Mouse (Mus musculus): ENCODE measurements around the gene Sept9.

Sept9 gene

DNA sequence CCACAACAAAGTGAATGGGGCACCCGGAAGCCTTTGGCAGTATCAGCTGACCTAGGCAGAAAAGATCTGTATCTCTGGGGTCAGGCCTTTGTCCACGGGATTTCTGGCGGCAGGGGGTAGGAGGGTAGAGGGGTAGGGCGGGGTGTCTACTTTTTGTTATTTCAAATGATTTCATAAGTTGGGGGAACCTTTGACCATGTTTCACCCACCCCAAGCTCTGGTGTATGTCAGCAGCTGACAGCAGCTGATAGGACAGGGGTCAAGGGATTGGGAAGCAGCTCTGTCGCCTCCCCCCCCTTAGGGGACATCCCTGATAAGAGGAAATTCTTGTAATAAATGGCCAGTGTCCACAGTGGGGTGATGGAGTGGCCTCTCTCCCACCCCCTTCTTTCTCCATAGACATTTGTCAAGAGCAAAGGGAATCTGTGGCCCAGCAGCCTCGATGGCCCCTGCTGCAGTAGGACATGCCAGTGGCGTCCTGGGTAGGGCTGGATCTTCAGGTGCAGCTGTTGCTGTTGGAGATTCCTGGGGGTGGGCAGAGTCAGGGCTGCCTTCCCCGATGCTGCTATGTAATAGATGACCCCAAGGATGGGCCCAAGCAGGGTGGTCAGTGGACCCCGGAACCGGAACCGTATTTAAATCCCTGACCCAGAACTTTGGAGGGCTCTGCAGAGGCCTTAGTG, 145.0 kb downstream of the Sept9 start:
- no peak for DNase-seq (ENCODE audit: low spot score in 2 of 2)

- DNase-seq (ENCODE audit: low spot score in 2 of 2): no peak
Observed at GRCm38 (mm10) chr11:117345022-117345765, 145.7 kb downstream of the Sept9 start.

DNA sequence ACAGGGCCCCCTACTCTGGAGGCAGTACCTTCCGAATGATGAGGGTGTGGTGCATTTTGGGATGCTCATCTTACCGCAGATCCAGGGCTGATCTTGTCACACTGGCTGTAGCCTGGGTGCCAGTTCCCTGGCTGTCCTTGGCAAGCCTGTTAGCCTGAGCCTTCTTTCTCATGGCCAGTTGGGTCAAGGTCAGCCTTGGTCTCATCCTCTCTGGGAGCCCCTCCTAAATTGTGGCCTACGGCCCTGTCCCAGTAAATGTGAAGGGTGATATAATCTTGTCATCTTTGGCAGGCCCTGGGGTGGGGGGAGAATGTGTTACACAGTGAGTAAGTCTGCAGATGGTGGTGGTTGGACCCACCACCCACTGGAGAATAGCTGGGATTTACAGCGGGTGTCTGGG, 147.8 kb downstream of the Sept9 start:
- no peak for DNase-seq (ENCODE audit: low spot score in 2 of 2)

DNA sequence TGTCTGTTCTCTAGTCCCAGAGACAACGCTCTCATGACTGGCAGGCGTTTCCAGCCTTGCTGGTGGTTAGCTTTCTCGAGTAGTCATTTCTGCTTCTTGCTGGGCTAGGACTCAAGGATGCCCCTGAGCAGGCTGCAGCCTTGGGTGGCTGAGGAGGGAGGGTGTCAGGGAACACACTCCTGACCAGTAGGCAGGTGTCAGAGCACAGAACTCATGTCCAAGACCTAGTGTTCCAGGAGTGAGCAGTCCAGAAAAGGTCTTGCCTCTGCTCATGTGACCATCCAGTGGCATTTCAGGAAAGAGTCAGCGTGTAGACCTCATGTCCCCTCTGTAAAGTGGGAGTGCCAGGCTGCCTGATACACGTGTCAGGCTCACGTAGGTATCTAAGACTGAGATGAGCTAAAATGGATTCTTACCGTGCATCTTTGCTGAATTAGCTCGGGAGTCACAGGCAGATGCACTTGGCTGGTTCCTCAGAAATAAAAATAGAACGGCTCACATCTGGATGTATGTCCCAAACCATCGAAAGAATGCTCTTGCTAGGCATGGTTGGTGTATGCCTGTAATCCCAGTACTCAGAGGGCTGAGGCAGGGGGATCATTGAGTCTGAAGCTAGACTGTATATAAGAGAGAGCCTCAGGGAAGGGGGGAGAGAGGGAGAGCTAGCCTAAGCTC, 149.1 kb downstream of the Sept9 start:
- no peak for DNase-seq (ENCODE audit: low spot score in 2 of 2)

GRCm38 (mm10) chr11:117349429-117350363, 150.2 kb downstream of the Sept9 start:
- DNase-seq (ENCODE audit: low spot score in 2 of 2): no peak

- DNase-seq (ENCODE audit: low spot score in 2 of 2): no peak
Observed at GRCm38 (mm10) chr11:117350462-117351222, 151.2 kb downstream of the Sept9 start.

DNA sequence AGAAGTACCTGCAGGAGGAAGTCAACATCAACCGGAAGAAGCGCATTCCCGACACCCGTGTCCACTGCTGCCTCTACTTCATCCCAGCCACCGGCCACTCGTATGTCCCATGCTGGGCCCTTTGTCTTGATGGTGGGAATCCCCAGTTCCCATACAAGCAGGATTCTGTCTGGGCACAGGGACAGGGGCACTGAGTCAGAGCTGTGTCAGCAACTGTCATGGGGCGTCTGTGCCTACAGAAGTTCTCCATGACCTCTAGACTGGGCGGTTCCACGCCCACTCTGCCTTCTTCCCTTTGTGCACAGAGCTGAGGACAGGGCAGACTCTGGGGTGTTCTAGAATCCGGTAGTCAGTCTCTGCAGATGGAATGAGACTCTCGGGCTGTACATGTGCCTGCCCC, 153.7 kb downstream of the Sept9 start:
- DNase-seq (ENCODE audit: low spot score in 2 of 2): no peak

- DNase-seq (ENCODE audit: low spot score in 2 of 2): no peak
Observed at GRCm38 (mm10) chr11:117354107-117354506, 154.6 kb downstream of the Sept9 start.

DNA sequence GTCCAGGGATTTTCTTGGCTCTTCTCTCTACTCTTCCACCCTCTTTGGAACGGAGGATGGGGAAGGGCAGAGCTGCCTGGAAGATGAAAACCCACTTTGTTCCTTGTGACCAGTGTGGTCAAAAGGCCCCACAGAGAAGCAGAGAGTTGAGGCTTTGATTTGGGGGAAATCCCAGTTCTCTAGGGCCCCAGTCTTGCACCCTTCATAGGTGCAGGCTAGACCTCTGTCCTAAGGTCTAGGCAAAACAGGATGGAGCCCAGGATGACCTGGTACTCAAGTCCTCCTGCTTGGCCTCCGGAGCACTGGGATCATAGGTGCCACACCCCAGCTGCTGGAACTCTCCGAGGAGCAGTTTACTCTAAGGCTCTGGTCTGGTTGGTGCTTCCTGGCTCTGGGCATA, 157.5 kb downstream of the Sept9 start:
- no peak for DNase-seq (ENCODE audit: low spot score in 2 of 2)

DNA sequence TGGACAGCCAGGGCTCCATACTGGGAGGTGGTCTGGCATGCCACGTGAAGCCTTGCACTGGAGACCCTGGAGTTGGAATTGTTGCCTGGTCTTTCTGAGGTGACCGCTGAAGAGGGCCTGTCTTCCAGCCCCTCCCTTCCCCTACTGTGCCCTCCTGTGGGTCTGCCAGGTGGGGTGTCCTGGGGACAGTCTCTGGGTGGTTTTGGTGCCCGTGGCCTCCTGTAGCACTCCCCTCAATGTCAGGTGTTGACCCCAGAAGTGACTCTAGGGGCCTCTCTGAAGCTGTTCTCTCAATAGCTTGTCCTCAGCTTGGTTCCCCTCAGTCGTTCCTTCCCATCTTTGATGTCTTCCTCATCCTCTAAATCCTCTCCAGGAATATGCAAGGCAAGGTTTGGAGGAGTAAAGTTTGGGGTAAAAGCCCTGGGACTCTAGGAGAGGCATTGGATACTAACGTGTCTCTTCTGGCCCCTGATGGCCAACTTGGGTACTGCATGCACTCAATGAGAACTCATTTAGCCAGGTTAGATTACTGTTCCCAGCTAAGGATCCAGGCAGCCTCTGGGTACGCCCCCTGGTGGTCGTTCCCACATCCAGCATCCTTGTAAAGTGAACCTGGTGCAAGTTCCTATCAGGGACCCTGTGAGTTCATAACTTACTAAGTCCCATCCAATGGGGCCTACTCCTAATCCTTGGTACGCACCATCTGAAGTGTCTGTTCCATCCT, 158.6 kb downstream of the Sept9 start:
- peak; percentile 90 to 96 for DNase-seq (ENCODE audit: low spot score in 2 of 2)

- DNase-seq (ENCODE audit: low spot score in 2 of 2): no peak
Observed at GRCm38 (mm10) chr11:117359161-117359560, 159.7 kb downstream of the Sept9 start.

DNA sequence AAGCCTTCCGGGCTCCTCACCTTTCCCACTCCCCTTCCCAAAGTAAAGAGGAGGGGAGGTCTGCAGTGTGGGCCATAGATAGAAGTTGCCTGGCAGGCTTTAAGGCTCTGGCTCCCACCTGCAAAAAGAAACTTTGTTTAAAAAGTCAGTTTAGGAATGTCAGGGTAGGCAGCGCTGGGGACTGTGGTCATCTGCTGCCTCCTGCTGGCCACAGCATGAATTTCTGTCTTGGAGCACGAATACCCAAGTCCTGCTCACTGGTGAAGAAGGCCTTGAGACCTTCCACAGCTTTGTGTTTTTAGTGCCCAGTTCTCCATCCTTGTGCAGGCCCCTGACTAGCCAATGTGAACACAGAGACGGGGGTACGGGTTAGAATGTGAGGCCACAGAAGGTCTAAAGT, 160.4 kb downstream of the Sept9 start:
- peak; percentile 73 to 80 for DNase-seq (ENCODE audit: low spot score in 2 of 2)

GRCm38 (mm10) chr11:117360561-117360960, 161.1 kb downstream of the Sept9 start:
- DNase-seq (ENCODE audit: low spot score in 2 of 2): no peak

GRCm38 (mm10) chr11:117362307-117362706, 162.8 kb downstream of the Sept9 start:
- DNase-seq (ENCODE audit: low spot score in 2 of 2): no peak

- no peak for DNase-seq (ENCODE audit: low spot score in 2 of 2)
Observed at GRCm38 (mm10) chr11:117363918-117364317, 164.5 kb downstream of the Sept9 start.

GRCm38 (mm10) chr11:117366426-117366825, 167.0 kb downstream of the Sept9 start:
- no peak for DNase-seq (ENCODE audit: low spot score in 2 of 2)

GRCm38 (mm10) chr11:117366861-117367357, 167.4 kb downstream of the Sept9 start:
- DNase-seq (ENCODE audit: low spot score in 2 of 2): no peak

DNA sequence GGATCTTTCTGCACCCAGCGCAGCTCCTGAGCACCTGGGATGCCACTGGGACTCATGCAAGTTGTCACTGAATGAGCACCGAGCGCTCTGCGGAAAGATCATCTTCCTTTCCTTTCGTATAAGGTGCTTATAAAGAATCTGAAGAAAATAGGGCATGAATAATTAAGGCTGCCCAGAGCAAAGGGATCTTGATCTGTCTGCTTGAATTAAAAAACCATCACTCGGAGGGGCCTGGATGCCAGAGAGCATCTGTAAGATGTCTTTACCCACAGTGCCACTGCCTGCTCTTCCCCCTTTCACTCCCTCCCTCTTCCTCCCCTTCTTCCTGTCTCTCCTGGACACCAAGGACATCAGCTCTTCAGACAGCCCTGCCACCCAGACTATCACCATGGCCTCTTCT, 168.5 kb downstream of the Sept9 start:
- DNase-seq (ENCODE audit: low spot score in 2 of 2): no peak

DNA sequence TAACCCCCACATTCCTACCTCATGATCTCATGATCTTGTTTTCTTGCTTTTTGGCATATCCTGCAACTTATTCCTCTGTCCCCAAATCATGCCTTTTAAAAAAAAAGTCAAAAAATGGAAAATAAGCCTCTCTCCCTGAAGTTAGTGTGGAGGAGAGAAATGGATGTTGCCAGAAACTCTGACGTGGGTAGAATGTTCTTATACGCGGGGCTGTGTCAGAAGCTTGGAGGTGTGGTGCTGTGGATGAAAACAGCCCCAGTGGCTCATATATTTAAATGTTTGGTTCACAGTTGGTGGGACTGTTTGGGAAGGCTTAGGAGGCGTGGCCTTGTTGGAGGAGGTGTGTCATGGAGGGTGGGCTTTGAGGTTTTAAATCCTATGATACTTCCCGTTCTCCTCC, 169.9 kb downstream of the Sept9 start:
- no peak for DNase-seq (ENCODE audit: low spot score in 2 of 2)

GRCm38 (mm10) chr11:117370262-117370850, 170.9 kb downstream of the Sept9 start:
- DNase-seq (ENCODE audit: low spot score in 2 of 2): no peak

Measured in frontal cortex, postnatal 36 days (tissue).